Mouse (Mus musculus) right cerebral cortex, postnatal 10 days (tissue): ENCODE results near the gene Hmbs.
A peak's percentile ranks its signal among the peaks of the same experiment; 100 is the strongest.
"Not testable (repeated sequence)": the region's sequence is repeated elsewhere in the genome, so short reads cannot be mapped to it uniquely, and the experiment has no call there.

Experiments used
- DNase-seq, 2 experiments: peaks; one replicate each; pipeline ENCODE4 v3.0.0; 2021; ENCODE audit warnings: low spot score in 2 of 2

Hmbs gene

DNA sequence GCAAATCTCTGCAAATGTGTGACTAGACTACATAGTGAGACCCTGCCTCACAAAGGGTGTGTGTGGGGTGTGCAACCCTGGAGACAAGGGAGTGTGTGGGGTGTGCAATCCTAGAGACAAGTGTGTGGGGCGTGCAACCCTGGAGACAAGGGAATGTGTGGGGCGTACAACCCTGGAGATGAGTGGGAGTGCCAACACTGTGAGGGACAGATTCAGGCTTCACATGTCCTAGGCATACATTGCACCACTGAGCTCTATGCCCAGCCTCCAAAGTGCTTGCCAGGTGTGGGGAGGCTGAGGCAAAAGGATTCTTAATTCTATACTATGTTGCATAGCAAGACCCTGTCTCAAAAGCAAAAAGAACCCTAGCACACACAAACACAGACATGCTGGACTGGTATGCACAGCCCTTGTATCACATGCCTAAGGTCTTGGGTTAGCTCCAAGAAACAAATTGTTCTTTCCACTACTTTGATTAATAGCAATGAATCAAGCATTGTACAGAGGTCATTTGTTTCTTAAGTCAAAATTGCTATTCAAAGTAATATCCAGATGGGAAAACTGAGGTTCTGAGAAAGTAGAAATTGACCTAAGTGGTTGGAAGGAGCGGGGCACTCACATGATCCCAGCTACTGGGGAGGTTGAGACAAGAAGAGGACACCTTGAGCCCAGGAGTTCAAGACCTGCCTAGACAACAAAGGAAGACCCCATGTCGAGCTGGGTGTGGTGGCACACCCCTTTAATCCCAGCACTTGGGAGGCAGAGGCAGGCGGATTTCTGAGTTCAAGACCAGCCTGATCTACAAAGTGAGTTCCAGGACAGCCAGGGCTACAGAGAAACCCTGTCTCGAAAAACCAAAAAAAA lies 1.8 kb upstream of the Hmbs start:
- no peak for DNase-seq

DNA sequence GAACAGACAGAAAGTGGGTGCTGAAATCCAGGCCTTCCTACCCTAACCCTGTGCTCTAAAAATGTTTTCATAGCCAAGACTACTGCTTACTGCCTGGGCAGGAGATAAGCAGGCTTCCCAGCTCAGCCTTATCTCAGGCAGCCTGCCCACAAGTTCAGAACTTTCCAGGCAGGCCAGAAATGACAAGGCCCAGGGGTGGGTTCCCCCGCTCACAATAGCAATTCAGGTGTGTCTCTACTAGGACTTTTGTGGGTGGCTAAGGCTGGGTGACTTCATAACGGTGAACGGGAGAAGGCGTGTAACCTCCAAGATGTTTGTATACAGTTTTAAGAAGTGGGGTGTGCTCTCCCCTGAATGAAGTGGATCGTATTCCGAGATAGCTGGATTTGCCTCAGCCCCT lies 738 bp downstream of the Hmbs start:
- DNase-seq, result no peak

DNA sequence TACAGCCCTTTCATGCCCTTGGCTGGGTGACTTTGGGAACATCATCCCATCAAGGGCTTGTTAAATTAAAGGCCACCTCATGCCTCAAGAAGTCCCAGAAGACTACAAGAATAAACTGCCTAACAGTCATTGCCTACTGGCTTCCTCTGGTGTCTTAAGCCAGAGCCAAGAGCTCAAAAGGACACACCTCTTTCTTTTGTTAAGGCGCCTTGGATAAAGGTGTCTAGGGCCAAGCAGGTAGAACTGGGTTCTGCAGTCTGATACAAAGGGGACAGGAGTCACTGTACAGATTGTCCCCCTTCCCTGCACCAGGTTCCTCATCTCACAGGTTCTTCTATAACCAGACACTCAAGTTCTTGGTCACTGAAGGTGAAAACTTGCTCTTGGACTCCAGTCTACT lies 1.4 kb downstream of the Hmbs start:
- no peak for DNase-seq

DNA sequence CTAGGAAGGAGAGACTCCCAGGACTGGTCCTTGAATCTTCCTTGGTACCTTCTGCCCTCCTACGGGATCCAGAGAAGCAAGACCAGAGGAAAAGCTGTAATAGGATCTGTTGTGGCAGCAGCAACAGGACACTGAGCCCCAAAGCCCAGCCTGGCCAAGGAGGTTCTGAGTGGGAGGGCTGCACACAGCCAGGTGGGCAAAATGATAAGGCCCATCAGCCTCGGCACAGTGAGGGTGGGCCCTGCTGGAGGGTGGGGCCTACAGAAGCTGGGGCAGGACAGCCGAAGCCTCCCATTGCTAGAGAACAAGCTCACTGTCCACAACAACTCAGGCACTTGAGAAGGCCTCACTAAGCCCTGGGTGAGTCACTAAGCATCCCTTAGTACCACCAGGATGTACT lies 1.9 kb downstream of the Hmbs start:
- DNase-seq, result no peak

DNA sequence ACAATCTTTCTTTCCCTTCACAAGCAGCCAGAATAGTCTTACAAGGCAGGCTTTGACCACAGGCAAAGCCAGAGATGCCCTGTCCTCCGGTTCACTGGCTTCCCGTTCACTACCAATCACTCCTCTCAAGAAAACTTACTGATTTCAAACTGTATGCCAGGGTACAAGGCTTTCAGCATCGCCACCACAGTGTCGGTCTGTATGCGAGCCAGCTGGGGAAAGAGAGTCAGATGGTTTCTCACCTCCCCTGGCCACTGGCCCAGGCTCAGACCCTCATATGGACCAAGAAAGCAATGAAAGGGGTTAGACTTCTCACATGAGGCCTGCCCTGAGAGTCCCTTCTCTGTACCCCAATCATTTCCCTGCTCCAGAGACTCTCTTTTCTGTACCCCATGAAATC lies 2.5 kb downstream of the Hmbs start:
- DNase-seq, result no peak

DNA sequence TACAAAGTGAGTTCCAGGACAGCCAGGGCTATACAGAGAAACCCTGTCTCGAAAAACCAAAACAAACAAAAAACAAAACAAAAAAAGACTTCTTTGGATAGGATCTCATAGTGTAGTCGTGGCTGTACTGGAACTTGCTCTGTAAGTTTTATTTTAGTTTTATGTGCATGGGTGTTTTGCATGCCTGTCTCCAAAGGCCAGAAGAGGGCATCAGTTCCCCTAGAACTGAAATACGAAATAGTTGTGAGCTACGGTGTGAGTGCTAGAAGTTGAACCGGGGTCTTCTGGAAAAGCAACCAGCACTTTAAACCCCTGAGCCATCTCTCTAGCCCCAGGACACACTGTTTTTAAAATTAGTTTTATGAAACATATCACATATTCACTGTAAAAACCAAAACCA lies 5.5 kb downstream of the Hmbs start:
- no peak for DNase-seq

DNA sequence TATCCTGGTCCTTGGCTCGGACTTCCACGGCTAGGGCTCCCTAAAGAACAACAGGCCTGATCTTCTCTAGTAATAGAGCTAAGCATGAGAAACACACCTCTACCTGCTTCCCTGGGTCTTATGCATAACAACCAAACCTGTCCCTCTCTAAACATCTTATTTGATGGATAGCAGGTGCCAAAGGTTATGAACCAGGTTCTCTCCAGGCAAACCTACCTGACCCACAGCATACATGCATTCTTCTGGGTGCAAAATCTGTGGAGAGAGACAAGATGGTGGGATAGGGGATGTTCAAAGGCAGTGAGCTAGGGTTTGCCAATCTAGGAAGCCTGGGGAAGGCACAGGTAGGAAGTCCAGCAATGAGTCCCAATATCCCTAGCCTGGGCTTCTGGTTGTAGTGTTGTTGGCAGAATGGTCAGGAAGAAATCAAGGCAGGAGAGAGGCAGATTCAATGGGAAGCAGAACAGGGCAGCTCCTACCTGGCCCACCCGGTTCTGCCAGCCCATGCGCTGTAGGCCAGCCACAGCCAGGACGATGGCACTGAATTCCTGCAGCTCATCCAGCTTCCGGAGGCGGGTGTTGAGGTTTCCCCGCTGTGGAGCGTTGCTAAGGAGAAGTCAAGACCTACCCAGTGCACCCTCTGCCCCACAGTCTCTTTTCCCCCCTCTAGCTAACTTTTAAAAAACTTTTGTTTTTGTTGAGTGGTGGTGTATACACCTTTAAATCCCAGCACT lies 6.4 kb downstream of the Hmbs start:
- DNase-seq, result no peak

DNA sequence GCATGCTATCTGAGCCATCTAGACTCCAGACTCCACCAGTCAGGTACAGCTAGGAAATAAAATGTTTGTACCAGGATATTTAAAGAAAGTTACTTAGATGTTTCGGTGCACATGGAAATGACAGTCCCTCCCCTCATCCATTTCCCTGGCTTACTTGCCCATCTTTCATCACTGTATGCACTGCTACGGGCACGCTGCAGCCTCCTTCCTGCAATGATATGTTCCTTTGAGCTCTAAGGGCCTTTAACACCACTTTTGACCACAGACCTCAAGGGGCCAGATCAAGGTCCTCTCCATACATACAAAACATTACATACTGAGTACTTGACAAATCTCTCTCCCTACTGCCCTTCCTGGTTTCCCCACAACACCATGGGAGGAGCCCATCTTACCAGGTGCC lies 7.1 kb downstream of the Hmbs start:
- no peak for DNase-seq

DNA sequence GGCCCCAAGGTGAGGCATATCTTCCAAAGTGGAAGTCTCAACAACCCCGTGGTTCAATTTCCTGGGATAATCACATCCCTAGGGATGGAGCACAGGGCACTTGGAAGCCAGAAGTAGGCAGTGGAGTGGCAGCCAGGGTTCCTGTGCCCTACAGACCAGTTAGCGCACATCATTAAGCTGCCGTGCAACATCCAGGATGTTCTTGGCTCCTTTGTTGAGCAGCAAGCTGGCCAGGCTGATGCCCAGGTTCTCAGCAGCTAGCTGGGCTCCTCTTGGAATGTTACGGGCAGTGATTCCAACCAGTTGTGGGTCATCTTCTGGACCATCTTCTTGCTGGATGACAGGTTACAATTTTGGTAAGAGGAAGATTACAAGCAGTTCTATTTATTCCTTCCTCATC lies 7.5 kb downstream of the Hmbs start:
- not testable (repeated sequence) for DNase-seq

DNA sequence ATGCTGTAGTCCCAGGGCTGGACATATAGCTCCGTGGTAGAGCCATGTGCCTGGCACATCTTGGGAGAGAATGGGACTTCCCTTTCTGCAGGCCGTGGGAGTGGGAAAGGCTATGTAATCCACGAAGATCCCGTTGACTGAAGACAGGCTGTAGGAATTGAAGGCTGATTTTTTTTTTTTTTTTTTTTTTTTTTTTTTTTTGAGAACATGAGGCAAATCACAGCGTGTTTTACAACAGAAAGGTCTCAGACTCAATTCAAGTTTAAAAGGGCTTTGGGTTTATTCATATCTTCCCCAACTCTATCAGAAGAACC lies 8.0 kb downstream of the Hmbs start:
- DNase-seq, result no peak

DNA sequence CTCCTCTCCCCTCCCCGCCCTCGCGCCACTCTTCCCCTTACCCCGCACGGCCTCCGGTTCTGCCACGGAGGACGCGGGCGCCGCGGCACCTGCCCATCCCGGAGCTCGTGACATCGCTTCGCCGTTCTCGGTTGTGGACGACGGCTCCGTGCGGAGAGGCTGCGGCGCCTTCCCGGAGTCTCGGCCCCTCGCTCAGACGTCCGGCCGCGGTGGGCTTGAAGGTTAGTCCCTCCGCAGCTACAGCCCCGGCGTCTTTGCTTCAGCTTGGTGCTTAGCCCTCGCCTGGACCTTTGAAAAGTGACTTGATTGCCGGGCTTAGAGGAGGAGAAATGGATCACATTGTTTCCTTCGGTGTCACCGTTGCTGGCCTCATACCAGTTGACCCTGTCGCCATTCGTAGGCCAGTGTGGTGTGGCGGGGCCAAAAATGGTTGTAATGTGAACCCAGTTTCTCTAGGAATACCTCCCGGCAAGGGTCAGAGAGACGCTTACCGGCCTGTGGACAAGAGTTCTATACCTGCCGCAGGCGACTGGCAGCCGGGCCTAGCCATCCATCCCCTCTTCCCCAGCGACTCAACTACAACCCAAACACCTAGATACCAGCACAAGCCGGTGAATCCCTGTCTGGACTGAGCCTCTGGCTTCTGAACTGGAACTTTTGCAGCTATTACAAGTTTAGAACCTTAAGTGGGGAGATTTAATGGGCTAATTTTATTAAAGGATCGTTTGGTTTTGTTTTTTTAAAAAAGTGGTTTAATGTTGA lies 8.5 kb downstream of the Hmbs start:
- peak in 1 of 2 experiments; percentile 42 for DNase-seq

DNA sequence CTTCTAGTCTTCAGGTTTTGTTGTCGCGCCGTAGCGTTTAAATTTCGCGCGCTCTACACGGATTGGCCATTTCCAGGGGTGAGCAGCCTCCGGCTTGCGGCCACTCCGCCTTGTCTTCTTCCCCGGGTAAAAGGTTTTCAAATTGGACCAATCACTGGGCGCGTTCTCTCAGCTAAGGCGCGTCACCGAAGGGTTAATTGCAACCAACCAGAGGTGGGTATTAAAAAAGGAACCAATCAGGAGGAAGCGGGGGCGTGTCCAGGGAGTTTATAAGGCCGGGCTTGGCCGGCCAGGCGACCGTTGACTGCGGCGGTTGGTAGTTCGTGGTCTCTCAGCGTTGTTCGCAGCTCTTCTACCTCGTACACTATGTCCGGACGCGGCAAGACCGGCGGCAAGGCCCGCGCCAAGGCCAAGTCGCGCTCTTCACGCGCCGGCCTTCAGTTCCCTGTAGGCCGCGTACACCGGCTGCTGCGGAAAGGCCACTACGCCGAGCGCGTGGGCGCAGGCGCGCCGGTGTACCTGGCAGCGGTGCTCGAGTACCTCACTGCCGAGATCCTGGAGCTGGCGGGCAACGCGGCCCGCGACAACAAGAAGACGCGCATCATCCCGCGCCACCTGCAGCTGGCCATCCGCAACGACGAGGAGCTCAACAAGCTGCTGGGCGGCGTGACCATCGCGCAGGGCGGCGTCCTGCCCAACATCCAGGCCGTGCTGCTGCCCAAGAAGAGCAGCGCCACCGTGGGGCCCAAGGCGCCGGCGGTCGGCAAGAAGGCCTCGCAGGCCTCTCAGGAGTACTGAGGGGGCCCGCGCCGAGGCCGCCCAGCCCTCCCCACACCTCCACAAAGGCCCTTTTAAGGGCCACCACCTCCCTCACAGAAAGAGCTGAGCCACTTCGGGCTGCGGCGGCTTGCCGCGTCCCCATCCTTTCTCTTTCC lies 9.4 kb downstream of the Hmbs start, which contains the start of gene H2afx:
Gene H2afx (plus strand): TSS at position 299 of the 935 bp plus-strand sequence.
- peak; percentile 99 to 100 for DNase-seq

DNA sequence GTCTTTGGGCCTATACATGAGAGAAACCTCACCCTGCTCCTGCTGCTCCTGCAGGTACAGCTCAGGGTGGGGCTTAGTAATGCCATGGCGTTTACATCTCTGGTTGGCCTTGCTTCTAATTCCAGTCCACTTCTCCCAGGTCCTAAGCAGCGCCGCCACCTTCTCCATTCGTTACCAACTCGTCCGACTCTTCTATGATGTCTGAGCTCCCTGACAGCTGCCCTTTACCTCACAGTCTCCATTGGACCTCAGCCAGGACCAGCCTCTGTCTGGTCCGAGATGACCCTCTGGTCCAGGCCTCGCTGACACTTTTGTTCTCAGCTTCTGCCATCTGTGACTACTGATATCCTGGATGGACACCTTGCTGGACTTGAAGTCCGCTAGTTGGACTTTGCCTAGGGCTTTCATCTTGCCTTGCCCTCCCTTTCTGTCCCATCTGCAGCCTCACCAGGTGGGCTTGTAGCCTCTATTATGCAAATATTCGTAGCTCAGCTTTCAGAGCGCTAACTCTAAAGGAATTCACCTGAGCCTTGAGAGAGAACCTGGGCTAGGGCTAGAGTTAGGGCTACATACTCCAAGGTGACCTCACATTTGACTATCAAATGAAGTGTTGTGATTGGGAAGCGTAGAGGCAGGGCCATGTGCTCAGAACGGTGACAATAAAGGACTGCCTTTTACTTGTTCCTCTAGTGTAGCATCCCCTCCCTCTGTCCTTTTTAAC lies 10.9 kb downstream of the Hmbs start:
- peak in 1 of 2 experiments; percentile 54 for DNase-seq

DNA sequence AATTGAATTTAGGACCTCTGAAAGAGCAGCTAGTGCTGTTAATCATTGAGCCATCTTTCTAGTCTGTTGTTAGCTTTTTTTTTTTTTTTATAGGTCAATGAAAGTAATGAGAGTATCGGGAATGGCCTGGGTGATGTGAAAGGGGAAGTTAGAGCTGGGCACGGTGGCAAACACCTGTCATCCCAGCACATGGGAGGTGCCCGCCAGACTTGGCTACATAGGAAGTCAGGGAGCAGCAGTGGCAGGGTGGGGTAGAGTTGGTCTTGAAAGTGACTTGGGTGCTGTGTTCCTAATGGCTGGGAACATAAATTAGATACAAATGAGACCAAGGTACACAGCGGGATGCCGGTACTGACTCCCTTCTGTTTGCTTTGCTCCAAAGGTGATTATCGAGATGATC lies 13.3 kb downstream of the Hmbs start:
- no peak for DNase-seq

DNA sequence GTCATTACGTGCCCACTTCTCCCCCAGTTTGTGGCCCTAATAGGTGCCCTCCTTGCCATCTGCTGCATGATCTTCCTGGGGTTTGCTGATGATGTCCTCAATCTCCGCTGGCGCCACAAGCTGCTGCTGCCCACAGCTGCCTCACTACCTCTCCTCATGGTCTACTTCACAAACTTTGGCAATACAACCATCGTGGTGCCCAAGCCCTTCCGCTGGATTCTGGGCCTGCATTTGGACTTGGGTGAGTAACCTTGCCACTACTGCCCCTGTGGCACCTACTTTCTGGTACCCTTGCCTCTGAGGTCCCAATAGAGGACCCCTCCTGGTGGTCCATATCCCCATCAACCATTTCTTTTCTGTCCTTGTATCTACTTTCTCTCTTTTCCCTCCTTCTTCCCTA lies 16.1 kb downstream of the Hmbs start:
- no peak for DNase-seq

DNA sequence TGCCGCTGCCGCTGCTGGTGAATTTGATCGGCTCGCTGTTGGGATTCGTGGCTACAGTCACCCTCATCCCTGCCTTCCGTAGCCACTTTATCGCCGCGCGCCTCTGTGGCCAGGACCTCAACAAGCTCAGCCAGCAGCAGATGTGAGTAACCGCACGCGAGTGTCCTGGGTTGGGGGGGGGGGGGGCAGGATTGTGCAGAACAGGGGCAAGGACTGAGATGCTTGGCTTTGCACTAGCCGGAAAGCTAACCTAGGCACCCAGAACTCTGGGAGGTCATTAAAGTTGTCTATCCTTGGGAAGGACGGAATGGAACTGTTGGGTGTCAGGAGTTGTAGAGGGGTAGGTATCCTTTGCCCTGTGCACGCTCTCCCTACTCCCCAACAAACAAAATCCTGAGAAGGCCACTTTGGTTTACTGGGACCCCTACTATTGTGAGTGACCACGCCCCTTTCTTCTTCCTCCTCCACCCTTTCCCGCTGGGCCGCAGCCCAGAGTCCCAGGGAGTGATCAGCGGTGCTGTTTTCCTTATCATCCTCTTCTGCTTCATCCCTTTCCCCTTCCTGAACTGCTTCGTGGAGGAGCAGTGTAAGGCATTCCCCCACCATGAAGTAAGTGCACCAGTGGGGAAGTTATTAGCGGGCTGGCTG lies 16.8 kb downstream of the Hmbs start:
- DNase-seq, result no peak

DNA sequence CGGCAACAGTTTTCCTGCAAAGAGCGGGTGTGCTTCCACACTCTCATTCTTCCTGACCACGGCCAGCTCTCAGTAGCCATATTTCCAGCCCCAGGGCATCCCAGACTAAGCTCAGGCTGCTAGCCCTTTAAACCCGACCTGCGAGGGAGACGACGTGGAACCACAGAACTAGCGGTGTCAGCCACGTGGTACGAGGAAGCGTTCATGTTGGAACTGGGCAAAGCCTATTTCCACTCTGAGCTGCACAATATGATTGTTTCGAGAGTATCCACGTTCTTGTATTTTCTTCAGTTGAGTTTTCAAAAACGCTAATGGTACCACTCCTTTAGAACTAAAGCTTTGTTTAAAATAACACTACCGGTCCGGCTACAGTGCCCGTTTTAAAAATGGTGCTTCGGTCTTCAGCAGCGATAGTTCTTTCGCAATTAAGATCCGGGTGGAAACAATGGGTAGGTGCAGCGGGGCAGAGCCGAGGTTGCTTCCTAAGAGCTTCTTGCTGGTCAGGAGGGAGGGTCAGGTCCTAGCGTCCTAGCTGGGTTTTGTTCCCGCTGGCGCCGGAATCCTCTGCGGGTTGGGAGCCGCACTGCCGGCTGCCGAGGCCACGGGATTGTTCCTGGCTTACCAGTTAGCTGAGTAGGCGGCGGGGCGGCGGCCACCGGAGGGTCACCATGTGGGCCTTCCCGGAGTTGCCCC lies 17.5 kb downstream of the Hmbs start:
- peak; percentile 90 to 93 for DNase-seq

DNA sequence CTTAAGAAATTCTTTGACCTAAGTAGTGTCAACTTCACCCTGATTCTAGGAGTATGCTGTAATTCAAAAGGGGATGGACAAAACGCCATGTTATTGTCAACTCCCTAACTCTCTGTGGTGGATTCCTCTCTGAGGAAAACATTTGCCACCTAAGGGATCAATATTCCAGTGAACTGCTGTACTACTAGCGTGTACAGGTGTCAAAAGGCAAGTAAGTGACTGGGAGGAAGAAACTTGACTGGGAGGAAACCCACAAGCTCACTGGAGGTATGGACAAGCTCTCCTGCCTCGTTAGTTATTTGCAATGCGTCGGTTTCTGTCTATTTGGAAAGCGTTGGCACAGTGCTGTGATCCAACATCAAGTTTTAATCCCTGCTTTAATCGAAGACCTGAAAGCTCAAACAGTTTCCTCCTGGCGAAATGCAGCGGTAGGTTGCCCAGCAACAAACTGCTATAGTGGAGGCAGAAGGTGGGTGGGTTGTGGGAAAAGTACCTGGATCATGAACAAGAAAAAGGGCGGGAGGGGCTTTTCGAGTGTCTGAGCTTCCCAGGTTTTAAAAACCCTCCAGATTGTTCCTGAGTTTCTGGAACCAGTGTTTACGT lies 18.2 kb downstream of the Hmbs start, which contains the start of gene Dpagt1:
Gene Dpagt1 (plus strand): TSS at position 252 of the 603 bp plus-strand sequence.
- DNase-seq, result no peak
